Mouse (Mus musculus) lung, postnatal 36 days (tissue): Measurements from ENCODE around the gene Ripor1.
A peak's percentile ranks its signal among the peaks of the same experiment; 100 is the strongest.

Experiments used
- DNase-seq: peaks from one replicate; pipeline ENCODE4 v3.0.0; 2022; ENCODE audit warnings: mixed read lengths

Ripor1 gene

GRCm38 (mm10) chr8:105606189-105607023 is 1.4 kb downstream of the Ripor1 start:
- DNase-seq = peak; percentile 93

DNA sequence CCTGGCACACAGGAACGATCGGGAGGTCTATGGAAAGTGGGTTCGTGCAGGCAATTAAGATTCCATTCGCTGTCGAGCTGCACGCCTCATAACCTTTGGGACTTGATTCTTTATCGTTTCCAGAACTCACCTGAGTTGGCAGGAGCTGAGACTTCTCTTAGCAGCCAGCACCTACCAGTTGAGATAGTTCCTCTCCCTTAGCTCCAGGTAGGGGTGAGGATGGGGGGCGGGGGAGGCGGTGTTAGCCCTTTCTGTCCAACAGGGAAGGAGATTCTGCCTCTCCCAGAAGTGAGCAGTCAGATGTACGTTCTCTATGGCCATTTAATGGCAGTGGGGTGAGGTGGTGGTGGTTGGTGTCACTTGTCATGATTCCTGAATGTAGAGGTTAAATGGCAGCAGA is 2.0 kb downstream of the Ripor1 start:
- DNase-seq = no peak

DNA sequence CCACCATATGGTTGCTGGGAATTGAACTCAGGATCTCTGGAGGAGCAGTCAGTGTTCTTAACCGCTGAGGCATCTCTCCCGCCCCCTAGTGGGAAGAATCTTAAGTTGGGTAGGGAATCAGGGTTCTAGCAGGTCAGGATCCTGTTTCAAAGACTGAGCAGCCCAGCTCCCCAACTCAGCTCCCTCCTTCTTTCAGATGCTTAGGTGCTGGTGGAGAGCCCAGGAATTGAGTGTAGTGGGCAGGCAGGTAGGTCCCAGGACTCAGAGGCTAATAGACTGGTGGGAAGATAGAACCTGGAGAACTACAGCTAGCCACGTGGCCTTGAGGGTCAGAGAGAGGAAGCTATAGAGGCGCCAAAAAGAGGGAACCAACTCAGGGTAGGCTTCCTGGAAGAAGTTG is 2.6 kb downstream of the Ripor1 start:
- peak; percentile 84 for DNase-seq

- no peak for DNase-seq
These were observed 4.3 kb downstream of the Ripor1 start for GRCm38 (mm10) chr8:105609355-105609754.

DNA sequence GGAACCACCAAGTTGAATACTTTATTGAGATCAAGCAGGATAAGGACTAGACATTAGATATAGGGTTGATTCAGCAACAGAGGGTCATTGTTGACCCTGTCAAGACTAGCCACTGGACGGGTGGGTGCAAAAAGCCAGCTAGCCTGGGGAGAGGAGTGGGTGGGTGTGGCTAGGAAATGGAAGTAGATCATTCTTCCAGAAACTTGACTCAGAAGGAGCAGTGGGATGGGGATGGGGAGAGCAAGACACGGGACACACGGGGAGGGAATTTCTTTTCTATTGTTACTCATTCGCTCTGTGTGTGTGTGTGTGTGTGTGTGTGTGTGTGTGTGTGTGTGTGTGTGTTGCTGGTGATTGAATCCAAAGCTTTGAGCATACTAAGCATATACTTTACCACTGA is 4.7 kb downstream of the Ripor1 start:
- DNase-seq = no peak

DNA sequence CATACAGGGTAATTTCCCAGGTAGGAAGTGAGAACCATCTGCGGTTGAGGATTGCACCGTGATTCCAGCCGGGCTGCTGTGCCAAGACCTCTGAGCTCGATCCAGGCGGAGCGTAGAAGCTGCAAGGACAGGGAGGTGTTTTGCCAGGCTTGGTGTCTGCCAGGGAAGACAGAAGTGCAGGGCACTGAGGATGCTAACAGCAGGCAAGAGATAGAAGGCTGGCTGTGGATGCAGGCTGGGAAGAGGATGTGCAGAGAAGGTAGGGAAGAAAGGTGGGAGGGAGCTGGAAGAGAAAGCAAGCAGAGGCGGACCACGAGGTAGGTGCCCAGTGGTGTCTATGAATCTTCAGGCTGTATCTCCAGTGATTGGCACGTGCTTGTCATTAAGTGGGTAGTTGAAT is 6.8 kb downstream of the Ripor1 start:
- no peak for DNase-seq

DNA sequence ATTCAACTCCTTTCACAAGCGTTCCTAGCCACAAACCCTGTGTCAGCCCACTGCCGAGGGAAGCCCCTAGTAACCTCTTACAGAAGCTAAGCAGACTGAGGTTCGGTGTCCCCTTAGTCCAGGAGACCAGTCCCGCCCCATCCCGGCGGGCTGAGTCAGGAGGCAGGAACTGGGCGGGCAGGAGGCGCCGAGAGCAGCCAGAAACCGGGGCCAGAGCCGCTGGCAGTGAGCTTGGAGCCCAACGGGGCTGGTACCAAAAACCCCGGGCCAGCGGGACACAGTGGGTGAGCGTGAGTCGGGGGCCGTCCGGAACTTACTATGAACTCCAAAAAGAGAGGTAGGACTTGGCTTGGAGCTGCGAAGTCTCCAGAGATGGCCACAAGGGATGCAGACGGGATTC is 8.0 kb downstream of the Ripor1 start:
- DNase-seq = peak; percentile 75

DNA sequence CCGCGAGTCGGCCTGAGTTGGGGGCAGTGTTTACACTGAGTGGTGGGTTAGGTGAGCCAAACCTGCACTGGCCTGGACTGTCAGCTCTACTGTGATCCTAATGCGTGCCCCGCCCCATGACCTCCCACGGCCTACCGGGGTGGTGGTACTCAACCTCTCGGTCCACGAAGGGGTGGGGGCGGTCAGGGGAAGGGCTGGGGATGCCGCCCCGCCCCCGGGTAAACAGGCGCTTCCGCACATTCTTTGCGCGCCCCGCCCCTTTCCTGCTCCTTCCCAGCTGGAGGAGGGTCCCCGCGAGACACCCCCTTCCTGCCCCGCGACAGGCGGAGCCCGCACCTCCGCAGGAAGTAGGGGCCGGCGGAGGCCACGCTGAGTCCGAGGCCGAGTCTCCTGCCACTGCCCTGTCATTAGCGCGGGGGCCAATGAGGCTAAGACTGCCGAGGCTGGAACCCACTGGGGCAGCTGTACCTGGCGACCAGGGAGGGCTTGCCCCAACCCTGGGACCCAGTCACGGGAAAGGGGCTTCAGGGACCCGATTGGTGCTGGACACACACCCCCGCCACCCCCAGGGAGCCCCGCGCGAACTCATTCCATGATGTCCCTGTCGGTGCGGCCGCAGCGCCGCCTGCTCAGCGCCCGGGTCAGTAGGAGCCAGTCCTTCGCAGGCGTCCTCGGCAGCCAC is 8.9 kb downstream of the Ripor1 start:
- peak; percentile 93 for DNase-seq

- no peak for DNase-seq
These were observed 10.9 kb downstream of the Ripor1 start for GRCm38 (mm10) chr8:105615942-105616341.

DNA sequence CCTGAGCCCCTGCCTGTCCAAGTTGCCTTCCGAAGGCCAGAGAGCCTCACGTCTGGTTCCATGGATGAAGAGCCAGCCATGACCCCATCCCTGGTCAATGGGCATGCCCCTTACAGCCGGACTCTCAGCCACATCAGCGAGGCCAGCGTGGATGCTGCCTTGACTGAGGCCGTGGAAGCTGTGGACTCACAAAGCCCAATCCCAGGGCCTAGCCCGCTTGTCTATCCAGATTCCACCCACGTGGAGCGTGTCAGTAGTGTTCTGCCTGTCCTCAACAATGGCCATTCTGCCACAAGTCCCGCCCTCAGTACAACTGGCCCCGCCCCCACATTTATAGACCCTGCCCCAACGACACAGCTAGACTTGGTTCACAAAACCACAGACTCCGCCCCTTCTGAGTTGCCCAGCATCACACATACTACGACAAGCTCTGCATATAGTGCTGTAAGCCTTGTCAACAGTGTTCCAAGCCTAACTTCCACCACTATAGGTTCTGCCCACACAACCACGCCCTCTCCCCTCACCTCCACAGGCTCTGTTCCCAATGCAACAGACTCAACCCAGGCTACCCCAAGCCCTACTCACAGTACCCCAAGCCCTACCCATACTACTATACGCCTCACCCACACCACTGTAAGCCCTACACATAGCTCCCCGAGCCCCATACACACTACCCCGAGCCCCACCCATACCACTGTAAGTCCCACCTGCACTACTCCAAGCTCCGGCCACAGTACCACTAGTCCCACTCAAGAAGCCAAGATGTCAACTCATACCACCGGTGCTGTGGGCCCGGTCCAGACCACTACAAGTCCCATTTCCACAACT is 12.6 kb downstream of the Ripor1 start:
- DNase-seq = no peak

DNA sequence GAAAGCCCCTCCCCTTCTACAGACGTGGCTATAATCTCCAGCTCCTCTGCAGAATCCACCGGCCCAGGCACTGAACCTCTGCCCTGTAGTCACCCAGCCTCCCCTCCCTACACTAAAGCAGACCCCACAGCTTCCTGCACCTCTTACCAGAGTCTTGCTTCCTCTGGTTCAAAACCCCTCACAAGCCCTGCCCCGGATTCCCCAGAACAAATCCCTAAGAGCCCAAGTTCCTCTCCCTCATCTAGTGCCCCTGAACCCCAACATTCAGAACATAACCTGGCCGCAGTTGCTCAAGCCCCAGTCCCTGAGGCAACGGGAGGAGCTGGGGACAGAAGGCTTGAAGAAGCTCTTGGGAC is 13.2 kb downstream of the Ripor1 start:
- DNase-seq = no peak

GRCm38 (mm10) chr8:105618892-105619591 is 14.0 kb downstream of the Ripor1 start:
- DNase-seq = no peak

DNA sequence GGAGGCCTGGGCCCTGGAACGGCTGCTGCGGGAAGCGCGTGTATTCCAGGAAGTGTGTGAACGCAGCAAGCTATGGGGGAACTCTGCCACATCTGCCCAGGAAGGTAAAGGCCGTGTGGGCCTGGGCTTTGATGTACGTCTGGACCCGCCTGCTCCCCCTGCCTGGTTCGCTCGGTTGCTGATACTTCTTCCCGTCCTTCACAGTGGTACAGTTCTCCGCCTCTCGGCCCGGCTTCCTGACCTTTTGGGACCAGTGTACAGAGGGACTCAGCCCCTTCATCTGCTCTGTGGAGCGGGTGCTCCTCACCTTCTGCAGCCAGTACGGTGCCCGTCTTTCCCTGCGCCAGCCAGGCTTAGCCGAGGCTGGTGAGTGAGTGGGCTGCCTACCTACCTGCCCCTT is 15.2 kb downstream of the Ripor1 start:
- DNase-seq = no peak

- DNase-seq = no peak
These were observed 16.1 kb downstream of the Ripor1 start for GRCm38 (mm10) chr8:105620946-105621720.

- DNase-seq = no peak
These were observed 16.8 kb downstream of the Ripor1 start for GRCm38 (mm10) chr8:105621841-105622240.

DNA sequence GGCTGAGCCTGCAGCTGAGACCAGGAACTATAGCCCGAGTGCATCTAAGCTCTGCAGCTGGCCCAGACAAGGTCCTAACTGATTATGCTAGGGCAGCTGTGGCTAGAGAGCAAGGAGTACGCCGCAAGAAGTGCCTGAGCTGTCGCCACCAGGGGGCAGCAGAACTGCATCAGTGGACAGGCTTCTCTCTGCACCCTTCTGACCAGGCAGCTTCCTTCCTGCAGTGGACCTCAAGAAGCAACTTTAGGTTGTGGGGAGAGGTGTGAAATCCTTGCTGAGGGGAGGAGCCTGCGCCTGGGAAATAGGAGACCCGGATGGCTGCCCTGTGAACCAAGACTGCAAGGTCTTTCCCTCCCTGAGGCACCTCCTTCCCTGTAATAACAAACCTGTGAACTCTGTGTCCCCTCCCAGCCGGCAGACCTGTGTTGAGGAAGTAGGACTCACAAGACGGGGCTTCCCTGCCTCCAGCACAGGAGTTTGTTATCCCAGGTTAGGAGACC is 17.4 kb downstream of the Ripor1 start:
- peak; percentile 98 for DNase-seq

DNA sequence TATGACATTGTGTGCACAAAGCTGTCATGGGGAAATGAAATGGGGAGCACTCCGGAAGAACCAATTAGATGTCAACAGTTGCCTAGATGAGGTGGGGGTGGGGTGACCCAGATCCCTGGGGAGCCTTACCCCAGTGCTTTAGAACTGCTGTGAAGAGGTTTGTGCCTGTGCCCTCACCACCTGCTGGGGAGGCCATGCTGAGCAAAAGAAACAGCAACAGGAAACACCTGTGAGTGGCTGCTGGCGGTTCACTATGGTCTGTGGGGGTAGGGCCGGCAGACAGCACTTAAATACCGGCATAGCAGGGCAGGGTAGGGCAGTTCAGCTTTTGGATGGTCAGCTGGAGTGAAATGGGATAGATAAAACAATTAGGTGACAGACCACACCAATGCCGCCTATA is 18.1 kb downstream of the Ripor1 start:
- DNase-seq = peak; percentile 63

- no peak for DNase-seq
These were observed 18.7 kb downstream of the Ripor1 start for GRCm38 (mm10) chr8:105623679-105624245.

DNA sequence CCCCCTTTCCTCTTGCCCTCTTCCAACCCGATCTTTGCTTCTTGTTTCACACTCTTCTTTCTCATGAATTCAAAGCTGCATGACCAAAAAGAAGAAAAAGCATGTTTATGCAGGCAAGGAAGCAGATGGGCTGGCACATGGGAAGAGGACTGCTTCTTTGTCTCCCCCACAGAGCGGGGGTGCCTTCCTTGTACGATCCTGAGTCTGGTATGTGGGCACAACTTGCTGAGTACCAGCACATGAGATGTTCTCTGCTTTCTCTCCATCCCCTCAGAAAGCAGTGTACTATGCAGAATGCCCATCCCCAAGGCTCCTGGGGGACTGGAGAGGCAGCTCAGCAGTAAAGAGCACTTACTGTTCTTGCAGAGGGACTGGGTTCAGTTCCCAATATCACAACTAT is 19.3 kb downstream of the Ripor1 start:
- DNase-seq = no peak

DNA sequence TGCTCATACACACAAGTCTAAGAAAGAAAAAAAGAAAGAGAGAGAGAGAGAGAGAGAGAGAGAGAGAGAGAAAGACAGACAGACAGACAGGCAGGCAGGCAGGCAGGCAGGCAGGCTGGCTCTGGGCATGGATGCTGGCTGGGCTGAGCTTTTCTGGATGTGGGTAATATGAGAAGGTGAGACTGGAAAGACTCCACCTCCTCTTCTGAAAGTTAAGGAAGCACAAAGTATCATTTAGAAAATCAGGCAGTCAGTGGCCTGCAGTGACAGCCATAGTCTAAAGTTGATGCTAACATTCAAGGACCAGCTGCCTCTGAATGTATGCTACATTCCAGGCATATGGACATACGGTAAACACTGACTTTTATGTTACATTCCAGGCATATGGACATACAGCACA is 19.8 kb downstream of the Ripor1 start:
- no peak for DNase-seq

GRCm38 (mm10) chr8:105626086-105626485 is 21.0 kb downstream of the Ripor1 start:
- DNase-seq = no peak

- DNase-seq = no peak
These were observed 24.3 kb downstream of the Ripor1 start for GRCm38 (mm10) chr8:105629337-105629736.
